Mouse (Mus musculus) kidney, embryonic 14.5 days (tissue): ENCODE measurements at regions not wholly inside any gene's neighbourhood (a gene's known extent, or its start where the extent isn't known, plus 50 kb on each side); places are given as distances from the start of the nearest gene placed in this dataset.
A peak's percentile ranks its signal among the peaks of the same experiment; 100 is the strongest.

ENCODE experiments used
- ATAC-seq: fragments of 200-750 bp; cut with Nextera tagmentation; 2 replicates; pipeline ENCODE4 v1.8.0; 2017; ENCODE audit warnings: moderate number of reproducible peaks, mild to moderate bottlenecking, moderate TSS enrichment, moderate library complexity; ENCODE audit not compliant: low FRiP score, low TSS enrichment
- H3K27ac ChIP-seq: fragments of 300-500 bp; sonication (generic); 2 replicates; pipeline ENCODE4 v1.5.1; 2014; ENCODE audit warnings: low read depth, mild to moderate bottlenecking, low read length, moderate library complexity, mixed read lengths
- H3K27me3 ChIP-seq: fragments of 300-500 bp; sonication (generic); 2 replicates; pipeline ENCODE4 v1.6.1; 2014; ENCODE audit warnings: mild to moderate bottlenecking, low read length; ENCODE audit not compliant: control insufficient read depth, insufficient read depth
- H3K36me3 ChIP-seq: fragments of 300-500 bp; sonication (generic); 2 replicates; pipeline ENCODE4 v1.6.1; 2014; ENCODE audit warnings: low read length, mixed read lengths; ENCODE audit not compliant: control insufficient read depth, insufficient read depth
- H3K4me1 ChIP-seq: fragments of 300-500 bp; sonication (generic); 2 replicates; pipeline ENCODE4 v1.6.1; 2014; ENCODE audit warnings: low read length, mixed read lengths; ENCODE audit not compliant: control insufficient read depth, insufficient read depth
- H3K4me2 ChIP-seq: fragments of 300-500 bp; sonication (generic); replicated peaks from 2 replicates; pipeline ENCODE4 v1.6.1; 2014; ENCODE audit warnings: low read depth, mild to moderate bottlenecking, low read length
- H3K4me3 ChIP-seq: fragments of 300-500 bp; sonication (generic); 2 replicates; pipeline ENCODE4 v1.5.1; 2014; ENCODE audit warnings: mild to moderate bottlenecking, low read length
- H3K9ac ChIP-seq: fragments of 300-500 bp; sonication (generic); 2 replicates; pipeline ENCODE4 v1.6.1; 2014; ENCODE audit warnings: low read depth, mild to moderate bottlenecking, low read length, moderate library complexity
- H3K9me3 ChIP-seq: fragments of 300-500 bp; sonication (generic); 2 replicates; pipeline ENCODE4 v1.6.1; 2016; ENCODE audit warnings: low read length; ENCODE audit not compliant: control insufficient read depth
- whole genome bisulfite sequencing: fragments of 180-500 bp; shearing (Covaris S2); extraction: QIAGEN DNeasy Blood & Tissue Kit; methylation state at CpG from one replicate; pipeline ENCODE4 v1.1.7; 2014; 5-methylcytosine and 5-hydroxymethylcytosine counted together

DNA sequence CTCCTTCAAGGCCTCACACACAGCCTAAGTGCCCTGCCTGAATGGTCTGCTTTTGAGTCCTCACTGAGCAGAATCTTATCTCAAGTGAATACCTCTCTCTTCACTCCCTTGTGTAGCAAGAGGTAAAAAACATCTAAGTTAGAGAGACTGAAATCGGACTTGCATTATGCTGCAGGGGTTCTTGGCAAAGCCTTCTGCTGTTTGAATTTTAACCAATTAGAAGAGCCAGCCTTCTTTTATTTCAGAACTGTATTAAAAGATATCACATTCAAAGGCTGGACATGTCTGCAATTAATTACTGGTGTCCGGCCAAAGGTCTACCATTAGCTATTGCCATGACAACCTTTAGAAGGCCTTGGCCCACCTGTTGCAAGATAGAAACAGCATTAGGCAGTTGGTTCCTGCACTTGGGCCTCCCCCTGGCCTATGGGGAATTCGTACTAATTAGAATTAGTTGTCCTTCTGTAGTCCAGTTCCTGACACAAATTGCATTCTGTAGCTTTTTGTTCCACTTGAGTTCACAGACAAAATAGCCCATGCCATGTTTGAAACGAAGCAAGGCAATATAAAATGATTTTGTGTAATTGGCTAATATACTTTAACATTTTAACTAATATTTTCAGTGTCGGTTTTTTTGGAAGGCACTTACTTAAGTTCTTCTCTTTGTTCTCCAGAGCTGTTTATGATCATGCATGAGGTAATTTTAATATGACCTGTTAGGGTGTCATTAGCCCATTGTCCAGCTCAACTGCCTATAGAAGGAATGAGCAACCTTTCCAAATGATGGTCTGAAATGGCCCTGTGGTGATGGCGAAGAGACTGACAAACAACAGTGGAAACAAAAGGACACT is 219.4 kb downstream of the Lmo4 start:
- Histone ChIP-seq H3K4me1 (no peaks in the 10 kb centered on the region), H3K9ac (no peak overlapping the region), H3K4me2 (no peak overlapping the region), H3K27ac (no peak overlapping the region), H3K27me3 (no peaks in the 10 kb centered on the region), H3K36me3 (no peaks in the 10 kb centered on the region), H3K9me3 (no peaks in the 10 kb centered on the region), H3K4me3 (no peak overlapping the region)
- no peak for ATAC-seq
- WGBS = 72% methylated on average over 6 of the region's 6 CpGs

DNA sequence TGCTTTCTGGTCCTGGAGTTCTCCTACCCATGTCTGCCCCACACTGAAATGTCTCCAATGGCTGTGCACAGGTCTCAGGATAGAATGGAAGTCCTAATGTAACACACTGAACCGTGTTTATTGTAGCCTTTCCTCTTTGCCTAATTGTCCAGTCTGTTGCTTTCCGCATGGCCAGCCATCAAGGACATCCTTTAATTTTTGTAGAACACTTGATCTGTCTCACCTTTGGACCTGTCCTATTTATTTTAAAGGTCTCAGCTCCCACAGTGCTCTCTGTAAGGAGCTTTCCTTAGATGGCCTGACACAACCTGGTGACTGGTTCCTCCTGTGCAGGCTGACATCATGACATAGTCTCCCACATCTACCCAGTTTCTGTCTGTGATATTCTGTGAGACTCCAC is 226.3 kb downstream of the Lmo4 start:
- Histone ChIP-seq H3K4me2 (no peak overlapping the region), H3K4me1 (no peaks in the 10 kb centered on the region), H3K36me3 (no peaks in the 10 kb centered on the region), H3K27ac (no peak overlapping the region), H3K27me3 (no peaks in the 10 kb centered on the region), H3K9me3 (no peaks in the 10 kb centered on the region), H3K9ac (no peak overlapping the region), H3K4me3 (no peak overlapping the region)
- 48% methylated on average over 2 of the region's 2 CpGs for WGBS
- ATAC-seq = peak; percentile 83

DNA sequence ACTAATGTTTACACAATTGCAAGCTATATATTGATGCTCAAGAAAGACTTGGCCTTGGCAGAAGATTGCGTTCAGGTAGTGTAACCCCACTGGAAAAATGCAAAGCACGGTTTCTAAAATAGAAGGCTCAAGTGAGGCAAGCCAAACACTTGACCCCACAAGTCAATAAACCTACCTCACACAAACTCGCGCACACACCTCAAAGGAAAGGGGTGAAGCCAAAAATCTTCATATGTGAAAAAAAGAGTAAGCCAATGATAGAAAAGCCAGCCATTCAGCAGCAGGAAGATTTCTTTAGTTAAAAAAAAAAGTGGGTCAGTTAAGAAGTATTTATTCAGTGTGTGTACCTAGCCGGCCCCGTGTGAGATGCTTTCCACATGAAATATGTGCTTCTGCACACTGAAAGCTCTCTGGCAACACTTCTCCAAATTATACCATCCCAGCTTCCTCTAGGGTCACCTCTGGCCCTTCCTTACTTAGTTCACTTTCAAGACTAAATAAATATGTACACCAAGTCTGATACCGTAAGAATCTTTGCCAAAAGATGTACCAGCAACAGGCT is 227.1 kb downstream of the Lmo4 start:
- no peak for ATAC-seq
- no peaks in the 10 kb centered on the region for H3K4me1 ChIP-seq
- WGBS = 59% methylated on average over 7 of the region's 7 CpGs

DNA sequence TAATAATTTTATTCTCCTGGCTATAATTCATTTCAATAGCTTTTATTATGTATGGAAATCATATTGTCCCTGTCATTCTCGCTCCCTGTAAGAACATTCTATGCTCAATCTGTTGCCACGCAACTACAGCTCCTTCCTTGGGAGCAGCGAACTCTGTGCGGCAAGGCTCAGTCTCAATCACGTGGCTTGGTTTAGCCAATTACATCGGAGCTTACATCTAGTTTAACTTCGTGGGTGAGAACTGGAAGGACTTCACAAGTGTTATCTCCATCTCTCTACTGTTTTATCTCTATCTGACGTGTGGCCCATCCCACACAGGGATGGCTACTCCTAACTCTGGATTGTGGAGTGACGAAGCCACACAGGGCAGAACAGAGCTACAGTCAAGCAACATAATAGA is 231.4 kb downstream of the Lmo4 start:
- 85% methylated on average over 9 of the region's 9 CpGs for WGBS
- no peak overlapping the region for H3K4me2 ChIP-seq
- H3K4me1 ChIP-seq = no peaks in the 10 kb centered on the region
- no peaks in the 10 kb centered on the region for H3K9me3 ChIP-seq
- H3K27ac ChIP-seq = no peak overlapping the region
- H3K4me3 ChIP-seq = no peak overlapping the region
- no peaks in the 10 kb centered on the region for H3K36me3 ChIP-seq
- no peaks in the 10 kb centered on the region for H3K27me3 ChIP-seq
- ATAC-seq = no peak
- no peak overlapping the region for H3K9ac ChIP-seq

More for the DNA sequence above, 227.1 kb downstream of the Lmo4 start:
- Histone ChIP-seq H3K36me3 (no peaks in the 10 kb centered on the region), H3K27me3 (no peaks in the 10 kb centered on the region), H3K27ac (no peak overlapping the region), H3K4me2 (no peak overlapping the region), H3K4me3 (no peak overlapping the region), H3K9ac (no peak overlapping the region), H3K9me3 (no peaks in the 10 kb centered on the region)

DNA sequence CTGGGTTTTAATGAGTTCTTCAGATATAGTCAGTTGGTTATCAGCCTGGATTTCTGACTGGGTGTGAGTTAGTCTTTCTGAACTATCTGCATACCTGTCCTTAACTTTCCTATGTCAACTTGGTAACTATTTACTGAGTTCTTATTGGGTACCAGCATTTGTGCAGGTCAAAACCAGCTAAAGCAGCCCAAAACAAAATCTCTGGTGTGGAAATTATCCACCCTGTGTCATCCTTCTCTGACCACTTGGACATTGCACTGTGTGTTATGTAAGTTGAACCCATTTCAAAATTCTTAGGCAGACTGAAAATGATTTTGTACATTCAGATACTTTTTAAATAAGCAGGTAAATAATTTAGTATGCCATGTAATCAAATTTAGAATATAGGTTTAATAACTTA is 232.7 kb downstream of the Lmo4 start:
- Histone ChIP-seq H3K4me1 (no peaks in the 10 kb centered on the region), H3K9ac (no peak overlapping the region), H3K4me3 (no peak overlapping the region), H3K27me3 (no peaks in the 10 kb centered on the region), H3K9me3 (no peaks in the 10 kb centered on the region), H3K4me2 (no peak overlapping the region), H3K36me3 (no peaks in the 10 kb centered on the region), H3K27ac (no peak overlapping the region)
- no peak for ATAC-seq

DNA sequence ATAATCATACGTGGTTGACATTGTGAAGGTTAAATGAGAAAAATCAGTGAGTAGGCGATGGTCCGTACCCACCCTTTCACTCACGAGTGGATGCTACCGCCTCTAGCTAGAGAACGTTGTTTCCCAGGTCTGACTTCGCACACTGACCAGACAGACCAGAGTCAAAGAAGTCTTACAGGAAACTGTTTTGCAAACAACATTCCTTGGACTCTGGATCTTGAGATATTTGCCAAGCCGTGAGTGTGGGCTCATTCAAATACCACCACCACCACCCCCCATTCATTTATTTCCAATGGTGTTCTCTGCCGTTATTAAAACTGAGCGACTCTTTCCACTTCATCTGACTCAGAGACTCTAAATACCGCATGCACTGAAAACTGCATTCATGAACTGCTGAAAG is 234.2 kb downstream of the Lmo4 start:
- ATAC-seq = no peak
- Histone ChIP-seq H3K27ac (no peak overlapping the region), H3K36me3 (no peaks in the 10 kb centered on the region), H3K27me3 (no peaks in the 10 kb centered on the region), H3K4me3 (no peak overlapping the region), H3K4me1 (no peaks in the 10 kb centered on the region), H3K9ac (no peak overlapping the region), H3K9me3 (no peaks in the 10 kb centered on the region), H3K4me2 (no peak overlapping the region)
- 85% methylated on average over 11 of the region's 11 CpGs for WGBS

DNA sequence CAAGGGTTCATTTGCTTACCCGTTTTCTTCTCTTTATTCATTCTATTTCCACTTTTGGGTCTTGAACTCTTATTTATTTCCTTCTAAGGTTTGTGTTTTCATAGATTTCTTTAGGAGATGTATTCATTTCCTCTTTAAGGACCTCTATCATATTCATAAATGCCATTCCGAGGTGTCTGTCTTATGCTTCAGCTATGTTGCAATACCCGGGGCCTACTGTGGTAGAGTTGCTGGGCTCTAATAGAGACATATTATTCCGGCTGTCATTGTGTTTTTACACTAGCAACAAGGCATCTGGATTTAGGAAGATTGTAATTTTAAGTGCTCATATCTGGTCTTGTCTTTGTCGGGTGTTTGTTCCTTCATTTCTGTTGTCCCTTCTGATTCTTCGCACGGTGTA is 249.5 kb downstream of the Lmo4 start:
- no peaks in the 10 kb centered on the region for H3K36me3 ChIP-seq
- H3K4me1 ChIP-seq = no peaks in the 10 kb centered on the region
- ATAC-seq = no peak
- WGBS = 93% methylated on average over 7 of the region's 7 CpGs
- no peaks in the 10 kb centered on the region for H3K27me3 ChIP-seq
- no peak overlapping the region for H3K4me3 ChIP-seq
- H3K9ac ChIP-seq = no peak overlapping the region
- H3K27ac ChIP-seq = no peak overlapping the region
- no peak overlapping the region for H3K4me2 ChIP-seq
- H3K9me3 ChIP-seq = no peaks in the 10 kb centered on the region

DNA sequence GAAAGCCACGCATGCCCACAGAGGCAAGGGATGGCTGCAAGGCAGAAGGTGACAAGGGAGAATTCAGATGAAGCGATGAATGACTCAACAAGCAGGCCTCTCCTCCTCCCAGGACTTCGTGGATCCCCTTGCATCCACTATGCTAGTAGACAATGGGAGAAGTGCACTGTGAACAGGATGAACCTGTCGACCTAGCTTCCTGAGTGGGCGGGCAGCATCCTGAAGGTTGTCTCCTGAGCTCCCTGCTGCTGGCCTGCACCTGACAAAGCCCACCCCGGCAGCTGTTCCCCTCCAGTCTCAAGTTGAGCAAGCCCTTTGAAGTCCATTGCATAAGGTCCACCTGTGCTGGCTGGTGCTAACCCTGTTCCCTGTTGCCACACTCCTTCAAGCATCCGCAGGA is 250.2 kb downstream of the Lmo4 start:
- Histone ChIP-seq H3K4me2 (no peak overlapping the region), H3K36me3 (no peaks in the 10 kb centered on the region), H3K4me3 (no peak overlapping the region), H3K9ac (no peak overlapping the region), H3K27me3 (no peaks in the 10 kb centered on the region), H3K4me1 (no peaks in the 10 kb centered on the region), H3K27ac (no peak overlapping the region), H3K9me3 (no peaks in the 10 kb centered on the region)
- ATAC-seq = no peak
- WGBS = 84% methylated on average over 7 of the region's 7 CpGs

DNA sequence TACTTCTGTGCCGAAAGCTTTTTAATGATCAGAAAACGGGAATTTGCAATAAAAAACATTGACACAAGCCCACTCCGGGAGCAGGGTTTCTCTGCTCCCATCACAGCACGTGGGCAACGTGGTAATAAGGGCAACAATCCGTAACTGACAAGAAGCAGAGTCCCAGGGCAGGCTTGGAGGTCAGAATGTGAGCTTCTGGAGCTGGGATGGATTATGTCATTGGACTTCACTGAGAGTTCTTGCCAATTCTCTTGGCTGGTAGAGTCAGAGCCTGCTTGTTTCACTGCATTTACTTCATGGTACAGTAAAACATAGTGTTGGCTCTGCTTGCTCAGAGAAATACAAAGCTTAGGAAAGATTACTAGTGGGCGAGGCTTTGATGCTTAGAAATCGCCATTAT is 252.7 kb downstream of the Lmo4 start:
- Histone ChIP-seq H3K4me1 (no peaks in the 10 kb centered on the region), H3K27me3 (no peaks in the 10 kb centered on the region; the same call in 1 of the 2 replicates), H3K9me3 (no peaks in the 10 kb centered on the region), H3K4me3 (no peak overlapping the region), H3K27ac (no peak overlapping the region), H3K36me3 (no peaks in the 10 kb centered on the region), H3K4me2 (no peak overlapping the region), H3K9ac (no peak overlapping the region)
- 55% methylated on average over 8 of the region's 8 CpGs for WGBS
- ATAC-seq = no peak
